Mouse (Mus musculus) cortical plate, adult 2 months (tissue): Measurements from ENCODE around the gene Armc12.

Experiments
- CTCF ChIP-seq: fragments of 200-500 bp; IDR thresholded peaks from 2 replicates; pipeline ENCODE4 v1.5.1; 2011; ENCODE audit warnings: mild to moderate bottlenecking, control low read depth, low read length; ENCODE audit not compliant: insufficient read depth; ENCODE audit errors: extremely low read depth
- POLR2A ChIP-seq: fragments of 200-500 bp; IDR thresholded peaks from 2 replicates; pipeline ENCODE4 v1.6.1; 2011; ENCODE audit warnings: mild to moderate bottlenecking, low read length, control low read depth; ENCODE audit not compliant: insufficient read depth; ENCODE audit errors: extremely low read depth

DNA sequence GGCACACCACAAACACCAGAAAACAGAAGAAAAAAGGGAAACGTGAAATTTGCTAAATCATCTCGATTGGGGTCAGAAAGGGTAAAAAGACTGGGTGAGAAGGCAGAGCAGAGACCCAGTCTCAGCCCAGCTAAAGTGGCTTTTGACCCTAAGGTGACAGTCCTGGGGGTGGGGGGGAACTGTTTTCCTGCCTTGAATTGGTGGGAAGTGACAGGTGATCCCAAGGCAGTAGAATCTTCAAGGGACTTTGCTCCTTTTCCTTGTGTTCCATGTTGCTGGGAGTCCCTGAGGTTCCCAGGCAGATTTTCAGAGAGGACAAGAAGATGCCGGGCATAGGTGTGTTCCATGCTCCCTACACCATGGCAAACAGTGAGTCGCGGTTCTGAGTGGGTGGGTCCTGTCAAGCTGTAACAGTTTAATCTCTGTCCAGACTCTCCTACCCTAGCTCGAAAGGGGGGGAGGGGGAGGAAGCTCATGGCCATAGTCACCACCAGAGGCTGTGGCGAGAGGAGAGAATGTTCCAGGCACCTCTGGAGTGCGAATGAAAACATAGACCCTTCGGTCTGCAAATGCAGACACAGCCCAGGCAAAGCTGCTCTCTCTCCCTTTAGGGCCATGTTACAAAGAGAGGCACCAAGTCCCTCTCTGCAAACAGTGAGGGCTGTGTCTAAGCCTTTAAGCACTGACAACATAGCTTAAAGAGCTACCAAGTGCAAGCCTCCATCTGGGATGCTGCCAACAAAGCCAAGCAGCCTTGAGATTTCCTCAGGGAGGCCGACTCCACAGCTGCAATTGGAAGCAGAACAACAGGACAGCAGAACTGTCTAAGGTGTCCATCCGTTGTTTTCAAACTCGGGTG, 3.2 kb upstream of the Armc12 start:
- TF ChIP-seq POLR2A (no peak), CTCF (no peak)
